8 mouse cellular contexts compared by ENCODE assay signal in the genomic region with DNA sequence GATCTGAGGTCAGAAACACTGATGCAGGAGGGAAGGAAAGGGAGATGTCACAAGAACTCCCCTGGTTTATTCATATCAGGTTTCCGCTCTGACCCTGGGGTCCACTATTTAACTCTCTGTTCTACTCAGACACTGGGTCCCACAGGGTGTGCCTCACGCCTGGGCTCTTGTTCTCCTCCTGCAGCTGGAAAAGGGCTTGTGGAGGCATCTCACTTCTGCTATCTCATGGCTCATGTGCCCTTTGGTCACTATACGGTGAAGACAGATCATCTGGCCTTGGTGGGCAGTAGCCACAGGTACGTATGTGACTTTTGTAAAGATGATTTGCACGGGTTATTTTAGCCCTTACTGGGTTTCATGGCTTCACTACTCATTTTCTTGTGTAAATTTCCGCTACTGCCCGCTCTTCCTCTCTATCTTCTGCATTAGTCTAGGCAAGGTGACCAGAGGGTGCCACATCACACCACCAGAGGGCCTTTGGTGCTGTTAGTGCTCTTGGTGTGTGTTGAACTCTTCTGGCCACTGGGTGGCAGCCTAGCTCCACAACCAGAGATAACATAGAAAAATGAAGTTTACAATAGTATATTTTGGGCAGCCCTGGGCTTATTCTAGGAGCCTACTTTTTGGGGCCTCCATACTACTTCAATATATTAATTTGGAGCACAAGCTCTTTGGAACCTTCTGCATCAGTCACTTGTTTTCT. TPM values are rescaled to one million over a fixed set of nuclear protein-coding genes. Genes with fewer than 3 reads are reported as not detected.
DNase-seq lines count a peak whose midpoint lies in the region; ATAC-seq and TF ChIP-seq lines count a peak whose summit lies in the region.
"Had no signal": no experiment of that assay in that cellular context is flagged by ENCODE, and none has a peak within 500 bp of the region (broad histone marks: within the 10 kb centered on the region; RNA-seq: fewer than 3 reads in every experiment).

No protein-coding gene starts in this region.

- TF ChIP-seq POLR2A in MEL (IDR thresholded peaks at IDR 0.05; ENCODE audit: control insufficient read depth in 1 of 2, insufficient read depth in 1 of 2, low read depth in 1 of 2, low read length in 2 of 2, poor library complexity in 1 of 2): no peak

- no peaks in the 10 kb centered on the region for H3K9me3 ChIP-seq in MEL (replicated peaks; ENCODE audit: insufficient read depth, low read length)
- no peaks in the 10 kb centered on the region for H3K9me3 ChIP-seq in embryonic facial prominence, embryonic 11.5 days (replicated peaks; ENCODE audit: control insufficient read depth, low read length)
- no peaks in the 10 kb centered on the region for H3K9me3 ChIP-seq in hindbrain, embryonic 16.5 days (ENCODE audit: control insufficient read depth, low read length)

- no peaks in the 10 kb centered on the region for H3K79me2 ChIP-seq in MEL (ENCODE audit: control insufficient read depth, insufficient read depth, low read length, poor library complexity)

- H3K9ac ChIP-seq in MEL (ENCODE audit: control insufficient read depth, low read depth, low read length, poor library complexity, severe bottlenecking): no peak overlapping the region
- H3K9ac ChIP-seq in embryonic facial prominence, embryonic 11.5 days (replicated peaks; ENCODE audit: low read length): no peak overlapping the region
- no peak overlapping the region for H3K9ac ChIP-seq in hindbrain, embryonic 16.5 days (ENCODE audit: low read depth, low read length)
- H3K9ac ChIP-seq: liver, embryonic 13.5 days had no signal

- peaks cover 0 to 11% of the 10 kb centered on the region in 2 experiments; a peak in 2 of 4 replicates for H3K36me3 ChIP-seq in MEL (ENCODE audit: control insufficient read depth in 1 of 2, insufficient read depth in 2 of 2, low read length in 2 of 2)
- no peaks in the 10 kb centered on the region for H3K36me3 ChIP-seq in embryonic facial prominence, embryonic 11.5 days (replicated peaks; ENCODE audit: control insufficient read depth, insufficient read depth, low read depth, low read length)
- no peaks in the 10 kb centered on the region for H3K36me3 ChIP-seq in hindbrain, embryonic 16.5 days (ENCODE audit: control insufficient read depth, insufficient read depth, low read length)

- peak; percentile 90 for TF ChIP-seq RAD21 in MEL (IDR thresholded peaks at IDR 0.05; ENCODE audit: low read depth, low read length)

- TF ChIP-seq CTCF in MEL (IDR thresholded peaks at IDR 0.05 in 2 of 3, conservative IDR thresholded peaks at IDR 0.05 in 1 of 3; ENCODE audit: control insufficient read depth in 1 of 3, insufficient read depth in 1 of 3, low read depth in 2 of 3, low read length in 3 of 3, poor library complexity in 1 of 3, severe bottlenecking in 1 of 3): peak in 2 of 3 experiments; percentile 93

- peaks cover 0 to 2% of the 10 kb centered on the region in 2 experiments; a peak in 2 of 4 replicates for H3K27me3 ChIP-seq in MEL (ENCODE audit: control insufficient read depth in 1 of 2, insufficient read depth in 2 of 2, low read length in 2 of 2)
- no peaks in the 10 kb centered on the region for H3K27me3 ChIP-seq in embryonic facial prominence, embryonic 11.5 days (ENCODE audit: control insufficient read depth, insufficient read depth, low read length)
- H3K27me3 ChIP-seq in hindbrain, embryonic 16.5 days (replicated peaks; ENCODE audit: control insufficient read depth, insufficient read depth, low read length): no peaks in the 10 kb centered on the region

- no peak overlapping the region for H3K4me2 ChIP-seq in embryonic facial prominence, embryonic 11.5 days (ENCODE audit: low read depth, low read length)
- H3K4me2 ChIP-seq in hindbrain, embryonic 16.5 days (ENCODE audit: low read length): no peak overlapping the region
- H3K4me2 ChIP-seq: liver, embryonic 13.5 days had no signal

- peak; percentile 88 for DNase-seq in MEL (ENCODE audit: low read depth, low spot score)
- peak; percentile 50 for DNase-seq in adrenal gland, postnatal 25 days
- DNase-seq in embryonic facial prominence, embryonic 11.5 days (ENCODE audit: low spot score): peak; percentile 78
- DNase-seq in layer of hippocampus, postnatal 14 days (ENCODE audit: low spot score in 2 of 2): peak; percentile 76 to 83
- peak; percentile 83 to 92 for DNase-seq in right cerebral cortex, adult 2 months (ENCODE audit: low spot score in 2 of 2)
- DNase-seq: liver, embryonic 13.5 days had no signal

- no peak for TF ChIP-seq EP300 in MEL (IDR thresholded peaks at IDR 0.05; ENCODE audit: low read depth in 1 of 2, low read length in 2 of 2)

- peaks cover 1 to 21% of the 10 kb centered on the region in 2 experiments; a peak in 3 of 4 replicates for H3K4me1 ChIP-seq in MEL (ENCODE audit: control insufficient read depth in 1 of 2, insufficient read depth in 2 of 2, low read length in 2 of 2)
- no peaks in the 10 kb centered on the region for H3K4me1 ChIP-seq in embryonic facial prominence, embryonic 11.5 days (ENCODE audit: control insufficient read depth, insufficient read depth, low read length)
- H3K4me1 ChIP-seq in hindbrain, embryonic 16.5 days (ENCODE audit: control insufficient read depth, insufficient read depth, low read depth, low read length): peaks cover 11% of the 10 kb centered on the region
- H3K4me1 ChIP-seq: liver, embryonic 13.5 days had no signal

- ATAC-seq in embryonic facial prominence, embryonic 11.5 days (replicated peaks; ENCODE audit: insufficient number of reproducible peaks, low FRiP score, low TSS enrichment, low read depth): 0 out of 2 replicates have a peak, but pooled peaks have one; percentile 58
- peak; percentile 75 for ATAC-seq in hindbrain, embryonic 16.5 days
- peak; percentile 78 for ATAC-seq in megakaryocyte, adult 5-6 weeks (ENCODE audit: poor library complexity, severe bottlenecking)

- WGBS in embryonic facial prominence, embryonic 11.5 days: 55% methylated on average over 7 of the region's 7 CpGs
- 61% methylated on average over 7 of the region's 7 CpGs for WGBS in hindbrain, embryonic 16.5 days

- no peak overlapping the region for H3K27ac ChIP-seq in MEL (ENCODE audit: control insufficient read depth, low read depth, low read length)
- H3K27ac ChIP-seq in embryonic facial prominence, embryonic 11.5 days (replicated peaks; ENCODE audit: low read depth, low read length): no peak overlapping the region
- no peak overlapping the region for H3K27ac ChIP-seq in hindbrain, embryonic 16.5 days (ENCODE audit: low read depth, low read length)
- H3K27ac ChIP-seq: liver, embryonic 13.5 days had no signal

- H3K4me3 ChIP-seq in MEL (ENCODE audit: control insufficient read depth in 1 of 2, insufficient read depth in 1 of 2, low read depth in 2 of 2, low read length in 2 of 2): no peak overlapping the region
- H3K4me3 ChIP-seq in embryonic facial prominence, embryonic 11.5 days (ENCODE audit: low read depth, low read length): no peak overlapping the region
- H3K4me3 ChIP-seq in hindbrain, embryonic 16.5 days (ENCODE audit: low read length): no peak overlapping the region
- H3K4me3 ChIP-seq: liver, embryonic 13.5 days had no signal

TF ChIP-seq in MEL, 35 proteins besides CTCF, POLR2A, EP300 and RAD21:
- peak; percentile 44; the same call in 1 of the 2 replicates for TF ChIP-seq GATA1 (IDR thresholded peaks at IDR 0.05; ENCODE audit: low read depth, low read length)
- no peak for TF ChIP-seq E2F4 (IDR thresholded peaks at IDR 0.05; ENCODE audit: borderline replicate concordance, low read depth, low read length)
- TF ChIP-seq ZC3H11A (IDR thresholded peaks at IDR 0.05; ENCODE audit: low read depth, low read length): peak; percentile 75
- no peak for TF ChIP-seq ETS1 (IDR thresholded peaks at IDR 0.05; ENCODE audit: low read depth, low read length)
- peak; percentile 90 for TF ChIP-seq SMC3 (IDR thresholded peaks at IDR 0.05; ENCODE audit: low read depth, low read length)
- no peak for TF ChIP-seq TBP (IDR thresholded peaks at IDR 0.05; ENCODE audit: low read depth, low read length)

RNA-seq across cellular contexts. Expression of a gene that starts 46.4 kb away (rescaled TPM):
- total RNA-seq in MEL (2012; rRNA removed): 0.03 and 0.04 TPM in 2 replicates
- polyA plus RNA-seq in MEL (2012; ENCODE audit: insufficient read depth in 1 of 2, insufficient read length in 2 of 2, low read depth in 1 of 2, low replicate concordance in 2 of 2, missing spikeins in 1 of 2): under 1 TPM in 1 of 2 experiments, not detected in 1; 0.03 TPM
- 0.58 and 1.9 TPM in 2 replicates for total RNA-seq in adrenal gland, postnatal 25 days (2021)
- polyA plus RNA-seq in embryonic facial prominence, embryonic 11.5 days (2014; fragmentation: Nextera tagmentation; extraction: Ambion mirVana): 0.99 and 1.1 TPM in 2 replicates
- 0.46 and 0.59 TPM in 2 replicates for polyA plus RNA-seq in hindbrain, embryonic 16.5 days (2015; fragmentation: Nextera tagmentation; extraction: Ambion mirVana)
- total RNA-seq in layer of hippocampus, postnatal 14 days (2021): under 1 TPM; 0.33 to 0.51 TPM
- 0.54 and 0.89 TPM in 2 replicates for total RNA-seq in megakaryocyte, adult 5-6 weeks (2015)
- total RNA-seq in megakaryocyte, adult 5-6 weeks (2017): 0.26 and 0.41 TPM in 2 replicates
